Mouse (Mus musculus) c-Kit-positive CD71-negative TER-119-negative erythroid progenitor cells, embryonic 14.5 days (primary cell): ENCODE results near the gene Col9a3.

ENCODE experiments used
- DNase-seq: peaks from one replicate; pipeline ENCODE4 v3.0.0-alpha.2; 2013; ENCODE audit warnings: low read depth

Gene Col9a3

GRCm38 (mm10) chr2:180641576-180642554 lies 44.3 kb downstream of the Col9a3 start:
- no peak for DNase-seq

- DNase-seq, result no peak
Measured at GRCm38 (mm10) chr2:180642555-180643260, 45.1 kb downstream of the Col9a3 start, which contains the start of gene Tcfl5. TSS of gene Tcfl5 (minus strand) at chr2:180642708.

GRCm38 (mm10) chr2:180643626-180644025 lies 46.0 kb downstream of the Col9a3 start:
- no peak for DNase-seq

GRCm38 (mm10) chr2:180646841-180647240 lies 49.3 kb downstream of the Col9a3 start:
- DNase-seq, result no peak

- DNase-seq, result no peak
Measured at GRCm38 (mm10) chr2:180654666-180655065, 57.1 kb downstream of the Col9a3 start.

- no peak for DNase-seq
Measured at GRCm38 (mm10) chr2:180655150-180655549, 57.6 kb downstream of the Col9a3 start.

GRCm38 (mm10) chr2:180657394-180658013 lies 59.9 kb downstream of the Col9a3 start:
- DNase-seq, result peak; percentile 68

- DNase-seq, result no peak
Measured at GRCm38 (mm10) chr2:180658381-180658780, 60.8 kb downstream of the Col9a3 start.

- DNase-seq, result no peak
Measured at GRCm38 (mm10) chr2:180659353-180660150, 62.0 kb downstream of the Col9a3 start.

- DNase-seq, result no peak
Measured at GRCm38 (mm10) chr2:180660521-180660920, 62.9 kb downstream of the Col9a3 start.

- no peak for DNase-seq
Measured at GRCm38 (mm10) chr2:180662008-180662407, 64.4 kb downstream of the Col9a3 start.
